Mouse (Mus musculus) left cerebral cortex, adult 2 months (tissue): ENCODE measurements around the gene Pcdh19. TPM values are rescaled to one million over a fixed set of nuclear protein-coding genes. Genes with fewer than 3 reads are reported as not detected.

Experiments
- DNase-seq, 2 experiments: peaks; one replicate each; pipeline ENCODE4 v3.0.0; 2021 to 2022; ENCODE audit warnings: low spot score in 2 of 2, mixed read lengths in 1 of 2; ENCODE audit errors: extremely low spot score in 1 of 2
- H3K27ac ChIP-seq: fragments of 200-600 bp; 2 replicates; pipeline ENCODE4 v1.8.1; 2022
- H3K4me3 ChIP-seq: fragments of 200-600 bp; 2 replicates; pipeline ENCODE4 v1.8.1; 2022
- CTCF ChIP-seq: fragments of 200-600 bp; IDR thresholded peaks from 2 replicates; pipeline ENCODE4 v1.8.1; 2022; ENCODE audit warnings: antibody characterized with exemption, mild to moderate bottlenecking, moderate library complexity
- intact Hi-C: fragments of 180-260 bp; cut with DNase I; formaldehyde crosslinking; loops from one replicate; pipeline ENCODE4 v1.15.1; 2025
- total RNA-seq, 2 experiments: library from RNA; stranded (reverse); gene quantifications; 2 replicates each; pipeline ENCODE4 v1.2.3; 2021

The Pcdh19 gene
- total RNA-seq, 2 experiments from 2014 or later, result 38.8 to 39.7 TPM

DNA sequence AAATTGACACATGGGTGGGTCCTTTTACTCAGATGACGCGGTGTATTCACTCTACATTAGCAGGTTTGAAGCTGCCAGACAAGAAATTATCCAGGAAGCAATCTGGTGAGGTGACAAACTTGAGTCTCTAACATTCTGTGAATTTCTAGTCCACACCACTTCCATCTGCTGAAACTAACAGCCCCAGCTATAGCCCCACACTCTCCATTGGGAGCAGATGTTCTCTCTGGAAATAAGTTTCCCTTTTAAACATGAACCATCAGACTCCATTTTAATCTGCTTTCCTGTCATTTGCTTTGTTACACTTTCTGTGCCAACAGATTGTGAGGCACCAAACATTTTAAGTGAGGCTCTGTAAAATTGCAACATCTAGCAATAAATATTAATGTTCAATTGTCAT lies 123.4 kb downstream of the Pcdh19 start:
- no peak for TF ChIP-seq CTCF
- DNase-seq, result no peak
- no peak overlapping the region for H3K27ac ChIP-seq
- intact Hi-C loops, result no loop called here
- no peak overlapping the region for H3K4me3 ChIP-seq

Other genes with a start within 250 kb of the Pcdh19 start
- gene Tnmd, start 162.0 kb upstream of the Pcdh19 start, total RNA-seq, result under 1 TPM in 1 of 2 experiments, not detected in 1; 0.43 TPM
- 10 to 100 TPM; 12.6 to 16.5 TPM for gene Tspan6, start 209.4 kb upstream of the Pcdh19 start, total RNA-seq
- gene Srpx2, start 219.4 kb upstream of the Pcdh19 start, total RNA-seq, result 1 to 10 TPM; 1.0 to 1.2 TPM